Mouse (Mus musculus): ENCODE data around the gene Klhl22. TPM values are rescaled to one million over a fixed set of nuclear protein-coding genes. Genes with fewer than 3 reads are reported as not detected.

Gene Klhl22
- total RNA-seq, 1 experiment from 2014 or later: 16.0 TPM

DNA sequence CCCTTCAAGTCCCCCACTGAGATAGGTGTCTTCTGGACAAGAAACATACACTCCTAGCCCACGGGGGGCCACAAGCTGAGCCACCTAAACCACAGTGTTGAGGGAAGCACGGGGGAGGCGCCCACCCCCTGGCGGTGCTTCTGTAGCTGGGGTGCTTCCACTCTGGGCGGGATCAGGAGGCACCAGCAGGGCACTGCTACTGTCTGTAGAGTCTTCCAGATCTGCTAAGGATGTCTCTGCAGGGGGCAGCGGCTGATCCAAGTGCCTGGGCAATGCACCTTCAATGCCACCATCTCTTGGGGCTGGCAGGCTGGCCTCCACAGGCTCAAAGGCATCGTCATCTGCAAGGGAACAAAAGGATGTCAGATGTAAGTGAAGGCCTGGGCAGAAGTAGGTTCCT lies 83.0 kb downstream of the Klhl22 start:
- no peak for ATAC-seq (replicated peaks in 1 of 2; ENCODE audit: insufficient read depth in 1 of 2, low FRiP score in 2 of 2, low TSS enrichment in 1 of 2, low read depth in 1 of 2, poor library complexity in 2 of 2, severe bottlenecking in 2 of 2)

Other genes with a start within 250 kb of the Klhl22 start
- 21.2 and 55.7 TPM in 2 replicates for gene Thap7, start 228.5 kb upstream of the Klhl22 start, total RNA-seq (2017)
- gene Lrrc74b, start 198.4 kb upstream of the Klhl22 start, total RNA-seq (2017): 0.13 and 0.45 TPM in 2 replicates
- gene P2rx6, start 197.7 kb upstream of the Klhl22 start, total RNA-seq (2017): 0.69 and 1.4 TPM in 2 replicates
- gene Slc7a4, start 176.4 kb upstream of the Klhl22 start, total RNA-seq (2017): 9.2 and 9.7 TPM in 2 replicates
- 32.3 and 45.2 TPM in 2 replicates for gene Smpd4, start 140.3 kb upstream of the Klhl22 start, total RNA-seq (2017)
- gene Ccdc74a, start 113.1 kb upstream of the Klhl22 start, total RNA-seq (2017): not detected in 2 replicates
- gene Med15, start 26.7 kb upstream of the Klhl22 start, total RNA-seq (2017): 27.4 and 31.3 TPM in 2 replicates
- not detected in 2 replicates for gene Scarf2, start 37.7 kb downstream of the Klhl22 start, total RNA-seq (2017)
- not detected in 2 replicates for gene B830017H08Rik, start 73.5 kb downstream of the Klhl22 start, total RNA-seq (2017)
- gene Car15, start 78.7 kb downstream of the Klhl22 start, total RNA-seq (2017): 1.2 TPM in 1 of 2 replicates, not detected in the other
- 0.25 TPM in 1 of 2 replicates, not detected in the other for gene Gm20518, start 132.1 kb downstream of the Klhl22 start, total RNA-seq (2017)
- 0.05 TPM in 1 of 2 replicates, not detected in the other for gene Tssk1, start 134.6 kb downstream of the Klhl22 start, total RNA-seq (2017)
- gene Dgcr2, start 138.9 kb downstream of the Klhl22 start, total RNA-seq (2017): 50.9 and 62.7 TPM in 2 replicates
- gene Tssk2, start 139.0 kb downstream of the Klhl22 start, total RNA-seq (2017): not detected in 2 replicates
- gene Ess2, start 151.7 kb downstream of the Klhl22 start, total RNA-seq (2017): 31.2 and 35.3 TPM in 2 replicates
- gene Gsc2, start 155.4 kb downstream of the Klhl22 start, total RNA-seq (2017): not detected in 2 replicates
- 56.3 and 59.6 TPM in 2 replicates for gene Slc25a1, start 168.6 kb downstream of the Klhl22 start, total RNA-seq (2017)
- gene Vpreb2, start 220.8 kb downstream of the Klhl22 start, total RNA-seq (2017): 2.0 TPM in 1 of 2 replicates, not detected in the other

Measured in hematopoietic stem cell, adult 5-6 weeks (primary cell).